Mouse (Mus musculus) right cerebral cortex, postnatal 36 days (tissue): ENCODE measurements around the gene Numb.

ENCODE experiments used
- DNase-seq, 2 experiments: peaks; one replicate each; pipeline ENCODE4 v3.0.0; 2022; ENCODE audit warnings: low spot score in 2 of 2, mixed read lengths in 1 of 2

Gene Numb

GRCm38 (mm10) chr12:83782669-83783068 lies 139.1 kb downstream of the Numb start:
- DNase-seq: no peak

DNA sequence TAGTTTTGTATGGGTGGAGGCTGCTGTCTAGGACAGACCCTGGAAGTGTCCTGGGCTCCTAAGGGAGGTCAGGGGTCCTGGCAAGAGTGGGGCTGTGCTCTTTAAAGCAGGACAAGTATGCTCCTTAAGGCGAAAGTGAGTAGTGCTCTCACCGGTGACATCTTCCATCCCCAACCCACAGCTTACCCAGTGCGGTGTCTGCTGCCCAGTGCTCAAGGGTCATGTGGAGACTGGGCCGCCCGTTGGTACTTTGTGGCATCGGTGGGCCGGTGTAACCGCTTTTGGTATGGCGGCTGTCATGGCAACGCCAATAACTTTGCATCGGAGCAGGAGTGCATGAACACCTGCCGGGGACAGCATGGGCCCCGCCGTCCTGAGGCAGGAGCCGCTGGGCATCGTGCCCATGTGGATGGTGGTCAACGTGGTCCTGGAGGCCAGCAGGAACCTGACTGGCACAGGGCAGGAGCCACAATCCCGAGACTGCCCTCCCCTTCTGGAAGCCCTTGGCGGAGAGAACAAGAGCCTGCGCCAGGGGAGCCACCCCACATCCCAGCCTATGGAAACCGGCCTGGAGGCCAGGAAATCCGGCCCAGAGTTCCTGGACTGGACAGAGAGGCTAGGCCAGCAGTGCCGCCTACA lies 140.0 kb downstream of the Numb start:
- DNase-seq: no peak

DNA sequence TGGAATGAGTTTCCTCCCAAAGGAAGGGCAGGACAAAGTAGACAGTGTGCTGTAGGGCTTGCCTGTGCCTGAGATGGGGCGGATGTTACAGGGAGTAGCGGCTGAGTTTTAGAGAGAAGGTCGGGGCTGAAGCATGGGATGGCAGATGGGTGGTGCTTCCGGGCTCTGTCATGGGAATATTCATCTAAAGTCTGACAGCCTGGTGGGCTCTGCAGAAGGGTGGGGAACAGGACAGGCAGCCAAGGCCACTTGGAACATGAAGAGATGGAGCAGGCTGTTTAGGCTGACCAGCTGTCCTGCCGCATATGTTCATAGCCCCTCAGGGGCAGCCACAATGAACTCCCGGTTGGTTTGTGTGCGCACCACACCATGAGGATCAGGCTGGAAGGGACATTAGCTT lies 140.5 kb downstream of the Numb start:
- no peak for DNase-seq

DNA sequence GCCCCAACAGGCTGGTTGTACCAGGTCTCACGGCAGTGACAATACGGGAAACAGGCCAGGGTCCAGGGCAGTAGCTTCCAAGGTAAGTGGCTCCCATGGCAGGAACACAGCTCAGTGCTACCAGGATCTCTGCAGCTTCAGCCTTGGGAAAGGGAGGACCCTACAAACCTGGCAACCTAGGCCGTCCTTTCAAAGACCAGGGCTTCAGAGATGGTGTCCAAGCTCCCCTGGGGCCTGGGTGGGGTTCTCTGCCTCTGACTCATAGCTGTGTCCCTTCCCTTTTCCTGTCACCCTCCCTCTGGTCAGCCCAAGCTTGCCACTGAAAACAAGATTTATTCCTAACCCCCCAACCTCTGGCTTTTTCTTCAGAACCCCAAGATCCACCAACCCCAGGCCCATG lies 141.6 kb downstream of the Numb start:
- DNase-seq: no peak

- no peak for DNase-seq
Measured at GRCm38 (mm10) chr12:83776766-83777165, 145.0 kb downstream of the Numb start.

GRCm38 (mm10) chr12:83775621-83776020 lies 146.1 kb downstream of the Numb start:
- DNase-seq: no peak

GRCm38 (mm10) chr12:83770418-83771256 lies 151.1 kb downstream of the Numb start:
- no peak for DNase-seq

DNA sequence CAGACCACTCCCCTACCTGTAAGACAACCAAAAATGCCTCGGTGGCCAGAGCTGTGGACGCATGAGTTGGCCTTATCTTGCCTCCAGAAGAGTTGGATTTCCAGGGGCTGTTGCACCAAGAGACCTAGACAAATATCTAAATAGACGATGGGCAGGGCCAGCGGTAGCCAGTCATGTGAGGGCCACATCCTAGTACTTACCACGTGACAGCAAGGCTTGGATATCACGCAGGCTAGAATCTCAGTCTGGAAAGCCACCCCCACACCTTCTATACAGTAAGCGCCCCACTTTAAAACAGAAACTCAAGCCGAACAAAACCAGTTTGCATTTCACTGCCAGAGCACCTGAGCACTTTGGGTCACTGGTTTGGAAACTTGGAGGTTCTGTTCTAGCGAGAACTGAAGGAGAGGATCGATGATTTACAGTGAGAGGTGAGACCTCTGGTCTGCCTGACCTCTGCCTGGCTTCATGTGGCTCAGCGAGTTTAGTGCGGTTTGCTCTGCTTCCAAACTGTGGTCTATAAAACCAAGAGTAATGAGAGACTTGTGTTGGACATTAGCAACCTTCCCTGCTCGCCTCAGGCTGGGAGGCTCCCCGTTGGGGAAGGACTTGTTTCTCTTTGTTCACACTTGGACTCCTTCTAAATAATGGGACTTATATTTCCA lies 153.4 kb downstream of the Numb start:
- DNase-seq: no peak

- no peak for DNase-seq
Measured at GRCm38 (mm10) chr12:83767833-83768232, 153.9 kb downstream of the Numb start.

DNA sequence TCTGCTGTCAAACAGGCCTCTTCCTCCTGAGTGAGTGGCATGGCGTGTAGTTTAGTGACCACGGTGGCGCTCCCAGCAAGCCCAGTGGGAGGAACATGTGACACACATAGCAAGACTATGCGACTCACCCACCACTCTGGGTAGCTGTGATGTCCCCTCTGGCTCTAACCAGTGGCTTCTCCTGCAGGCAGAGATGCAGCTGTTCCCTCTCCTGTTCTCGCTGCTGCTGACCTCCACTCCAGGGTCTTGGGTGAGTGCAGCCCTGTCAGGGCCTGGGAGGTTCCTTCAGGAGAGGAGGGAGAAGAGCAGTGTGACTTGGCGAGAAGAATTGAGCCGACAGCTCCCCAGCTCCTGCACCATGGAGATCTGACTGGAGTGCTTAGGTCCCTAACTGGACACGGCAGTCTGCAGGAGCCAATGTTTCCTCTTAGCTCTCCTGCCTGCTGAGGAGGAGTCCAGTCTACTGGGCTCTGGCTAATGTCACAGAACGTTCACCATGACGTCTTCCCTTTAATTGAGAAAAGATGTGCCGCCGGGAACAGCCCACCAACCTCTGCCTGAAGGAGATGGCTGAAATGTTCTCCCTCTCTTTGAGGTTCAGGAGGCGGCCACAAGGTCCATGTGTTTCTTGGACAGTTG lies 155.7 kb downstream of the Numb start:
- no peak for DNase-seq

- DNase-seq: no peak
Measured at GRCm38 (mm10) chr12:83764519-83764918, 157.2 kb downstream of the Numb start.

DNA sequence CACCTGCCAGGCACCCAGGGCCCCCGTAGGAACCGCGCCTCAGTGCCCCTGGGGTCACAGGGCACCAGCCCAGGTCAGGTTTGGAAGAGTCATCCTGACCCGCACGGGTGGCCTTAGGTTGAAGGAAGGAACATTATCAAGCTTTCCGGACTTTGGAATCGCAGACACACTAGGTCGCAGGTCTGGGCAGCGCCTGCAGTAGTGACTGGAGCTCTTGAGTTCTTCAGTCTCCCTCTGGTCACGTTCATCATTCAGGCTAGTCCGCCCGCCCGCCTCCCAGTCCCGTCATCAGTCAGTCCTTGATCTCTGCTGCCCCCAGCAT lies 157.7 kb downstream of the Numb start:
- DNase-seq: no peak

DNA sequence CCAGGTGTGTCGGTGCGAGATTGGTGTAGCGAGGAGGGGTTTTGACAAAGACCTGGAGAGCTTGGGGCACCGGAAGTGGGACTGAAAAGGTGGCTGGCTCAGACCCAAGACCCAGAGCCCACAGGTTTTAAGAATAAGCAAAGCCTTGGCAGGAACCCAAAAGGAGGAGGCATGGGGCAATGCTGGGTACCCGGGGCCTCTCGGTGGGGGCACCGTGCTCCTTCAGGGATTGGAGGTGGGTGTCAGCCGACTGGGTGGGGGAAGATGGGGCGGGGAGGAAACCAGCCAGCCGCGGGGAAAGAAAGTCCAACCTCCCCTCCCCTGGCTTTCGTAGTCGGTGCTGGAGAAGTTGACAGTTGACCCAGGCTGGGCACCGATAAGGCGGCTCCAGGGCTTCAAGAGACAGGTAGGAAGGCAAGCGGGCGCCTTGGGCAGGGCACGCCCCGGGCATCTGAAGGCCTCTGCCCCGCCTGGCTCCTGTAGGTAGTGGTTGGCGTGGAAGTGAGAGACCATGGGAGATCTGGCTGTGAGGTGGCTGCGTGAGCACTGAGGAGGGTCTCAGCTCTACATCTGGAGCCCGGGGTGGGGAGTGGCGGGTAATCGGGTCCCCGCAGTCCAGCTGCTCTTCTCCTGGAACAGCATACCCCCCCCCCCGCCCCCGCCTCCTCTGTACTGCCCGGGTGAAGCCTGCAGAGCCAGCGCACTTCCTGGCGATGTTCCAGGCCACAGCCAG lies 158.3 kb downstream of the Numb start, which contains the start of gene Papln:
Papln (plus strand) TSS at position 324 of the 733 bp plus-strand sequence.
- DNase-seq: no peak

DNA sequence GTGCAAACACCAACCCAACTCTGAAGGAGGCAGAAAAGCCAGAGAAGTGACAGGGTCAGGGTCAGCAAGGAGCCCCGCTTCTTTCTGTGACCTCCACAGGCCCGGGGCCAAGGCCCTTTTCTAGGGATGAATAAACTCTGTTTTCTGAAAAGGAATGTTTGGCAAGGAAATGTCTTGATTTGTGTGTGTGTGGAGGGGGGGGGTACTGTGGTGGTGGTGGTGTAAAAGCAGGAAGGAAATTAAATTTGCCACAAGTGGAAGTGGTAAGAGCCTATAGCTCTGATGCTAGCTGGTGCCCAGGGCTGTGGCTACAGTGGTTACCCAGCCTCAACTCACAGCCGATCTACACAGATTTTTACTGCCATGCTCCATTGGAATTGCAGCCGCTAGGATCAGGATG lies 159.0 kb downstream of the Numb start:
- DNase-seq: no peak

DNA sequence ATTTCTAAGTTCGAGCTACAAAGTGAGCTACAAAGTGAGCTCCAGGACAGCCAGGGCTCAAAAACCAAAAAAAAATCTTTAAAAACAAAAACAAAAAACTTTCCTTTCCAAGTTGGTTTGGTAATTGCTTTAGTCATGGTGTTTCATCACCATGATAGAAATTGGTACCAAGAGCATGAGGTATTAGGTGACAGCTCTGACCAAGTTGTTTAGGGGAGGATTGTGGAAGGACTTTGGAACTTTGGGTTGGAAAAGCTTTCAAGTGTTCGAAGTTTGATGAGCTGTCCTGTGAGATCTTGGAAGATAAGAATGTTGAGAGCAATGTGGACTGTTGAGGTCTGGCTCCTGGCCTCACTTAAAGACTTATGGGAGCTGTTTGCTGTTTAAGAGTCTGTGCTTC lies 161.5 kb downstream of the Numb start:
- DNase-seq: no peak

DNA sequence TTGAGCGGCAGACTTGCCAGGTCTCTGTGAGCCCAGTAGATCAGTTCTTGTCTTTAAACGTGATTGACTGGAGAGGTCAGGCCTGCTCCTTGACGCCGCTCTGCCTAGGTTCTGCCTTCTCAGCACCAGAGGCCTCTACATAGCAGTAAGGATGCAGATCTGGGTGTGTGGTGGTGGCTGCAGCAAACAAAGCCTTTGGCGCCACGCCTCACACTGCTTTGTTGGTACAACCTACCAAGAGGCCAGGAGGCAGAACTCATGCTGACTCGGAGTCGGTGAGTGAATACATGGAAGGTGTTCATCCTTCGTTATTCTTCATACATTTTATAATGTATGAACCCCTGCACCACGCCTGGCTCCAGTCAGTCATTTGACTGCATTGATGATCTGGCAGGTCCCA lies 163.0 kb downstream of the Numb start:
- DNase-seq: no peak

- DNase-seq: no peak
Measured at GRCm38 (mm10) chr12:83752495-83752894, 169.2 kb downstream of the Numb start.

DNA sequence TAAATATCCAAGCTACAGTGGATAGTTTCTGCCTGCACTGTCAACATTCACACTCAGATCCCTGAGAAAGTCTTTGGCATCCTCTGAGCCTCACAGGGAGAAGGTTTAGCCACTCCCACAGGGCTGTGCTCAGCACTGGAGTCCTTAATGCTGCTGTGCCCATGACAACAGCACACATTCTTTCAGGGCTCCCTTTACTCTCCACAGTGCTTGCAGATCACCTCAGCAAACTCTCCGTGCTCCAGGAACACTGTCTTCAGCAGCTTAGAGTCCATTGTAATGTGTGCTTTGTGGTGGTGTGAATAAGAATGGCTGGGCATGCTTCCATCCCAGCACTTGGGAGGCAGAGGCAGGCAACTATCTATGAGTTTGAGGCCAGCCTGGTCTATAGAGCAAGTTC lies 172.5 kb downstream of the Numb start:
- no peak for DNase-seq
